Mouse (Mus musculus): ENCODE results near the gene Samd4b. TPM values are rescaled to one million over a fixed set of nuclear protein-coding genes. Genes with fewer than 3 reads are reported as not detected.
A peak's percentile ranks its signal among the peaks of the same experiment; 100 is the strongest.

Gene Samd4b
- polyA plus RNA-seq, 1 experiment: 54.1 TPM

- Histone ChIP-seq H3K27ac (ENCODE audit: insufficient read depth, low read length) (no peak overlapping the region), H3K4me3 (replicated peaks; ENCODE audit: insufficient read depth, low read depth, low read length) (no peak overlapping the region), H3K4me1 (ENCODE audit: control insufficient read depth, insufficient read depth, low read length) (0 out of 2 replicates have a peak, but pooled peaks cover 4% of the 10 kb centered on the region), H3K27me3 (ENCODE audit: control insufficient read depth, insufficient read depth, low read length) (no peaks in the 10 kb centered on the region)
- no peak for DNase-seq
- TF ChIP-seq CTCF (IDR thresholded peaks at IDR 0.05; ENCODE audit: borderline replicate concordance, insufficient read depth, low read depth, low read length) (no peak), POLR2A (IDR thresholded peaks at IDR 0.05; ENCODE audit: borderline replicate concordance, insufficient read depth, low read length) (no peak)
Measured at GRCm38 (mm10) chr7:28437964-28438363, 160.0 kb downstream of the Samd4b start.

- DNase-seq: peak in 1 of 2 experiments; percentile 76
- Histone ChIP-seq H3K4me1 (ENCODE audit: control insufficient read depth, insufficient read depth, low read length) (0 out of 2 replicates have a peak, but pooled peaks cover 4% of the 10 kb centered on the region), H3K27me3 (ENCODE audit: control insufficient read depth, insufficient read depth, low read length) (no peaks in the 10 kb centered on the region), H3K27ac (ENCODE audit: insufficient read depth, low read length) (peak within 1 kb of the TSS; percentile 24), H3K4me3 (replicated peaks; ENCODE audit: insufficient read depth, low read depth, low read length) (peak within 1 kb of the TSS; percentile 83)
- TF ChIP-seq POLR2A (IDR thresholded peaks at IDR 0.05; ENCODE audit: borderline replicate concordance, insufficient read depth, low read length) (no peak), CTCF (IDR thresholded peaks at IDR 0.05; ENCODE audit: borderline replicate concordance, insufficient read depth, low read depth, low read length) (peak; percentile 65; the same call in 1 of the 2 replicates)
- WGBS: 3% methylated on average over 16 of the region's 16 CpGs
Measured at GRCm38 (mm10) chr7:28436932-28437570, 160.9 kb downstream of the Samd4b start, which contains the start of gene Gmfg. Gene Gmfg, plus strand, starts transcription at chr7:28437447.

- Histone ChIP-seq H3K27me3 (ENCODE audit: control insufficient read depth, insufficient read depth, low read length) (no peaks in the 10 kb centered on the region), H3K4me3 (replicated peaks; ENCODE audit: insufficient read depth, low read depth, low read length) (peak overlapping the region; percentile 83), H3K27ac (ENCODE audit: insufficient read depth, low read length) (peak overlapping the region; percentile 24), H3K4me1 (ENCODE audit: control insufficient read depth, insufficient read depth, low read length) (0 out of 2 replicates have a peak, but pooled peaks cover 4% of the 10 kb centered on the region)
- peak; percentile 100 for DNase-seq
- peak; percentile 36; the same call in 1 of the 2 replicates for TF ChIP-seq POLR2A (IDR thresholded peaks at IDR 0.05; ENCODE audit: borderline replicate concordance, insufficient read depth, low read length)
- peak; percentile 64 for TF ChIP-seq CTCF (IDR thresholded peaks at IDR 0.05; ENCODE audit: borderline replicate concordance, insufficient read depth, low read depth, low read length)
- WGBS: under 1% methylated on average over 63 of the region's 64 CpGs
Measured at GRCm38 (mm10) chr7:28436271-28436904, 161.6 kb downstream of the Samd4b start.

- Histone ChIP-seq H3K27me3 (ENCODE audit: control insufficient read depth, insufficient read depth, low read length) (no peaks in the 10 kb centered on the region), H3K4me3 (replicated peaks; ENCODE audit: insufficient read depth, low read depth, low read length) (peak overlapping the region; percentile 76), H3K4me1 (ENCODE audit: control insufficient read depth, insufficient read depth, low read length) (0 out of 2 replicates have a peak, but pooled peaks cover 4% of the 10 kb centered on the region), H3K27ac (ENCODE audit: insufficient read depth, low read length) (no peak overlapping the region)
- peak; percentile 48 to 52 for DNase-seq
- TF ChIP-seq POLR2A (IDR thresholded peaks at IDR 0.05; ENCODE audit: borderline replicate concordance, insufficient read depth, low read length) (no peak), CTCF (IDR thresholded peaks at IDR 0.05; ENCODE audit: borderline replicate concordance, insufficient read depth, low read depth, low read length) (no peak)
- 2% methylated on average over 62 of the region's 70 CpGs for WGBS
Measured at GRCm38 (mm10) chr7:28435660-28436259, 162.2 kb downstream of the Samd4b start.

- TF ChIP-seq CTCF (IDR thresholded peaks at IDR 0.05; ENCODE audit: borderline replicate concordance, insufficient read depth, low read depth, low read length): no peak
- TF ChIP-seq POLR2A (IDR thresholded peaks at IDR 0.05; ENCODE audit: borderline replicate concordance, insufficient read depth, low read length): no peak
- Histone ChIP-seq H3K4me1 (ENCODE audit: control insufficient read depth, insufficient read depth, low read length) (0 out of 2 replicates have a peak, but pooled peaks cover 4% of the 10 kb centered on the region), H3K27me3 (ENCODE audit: control insufficient read depth, insufficient read depth, low read length) (no peaks in the 10 kb centered on the region), H3K4me3 (replicated peaks; ENCODE audit: insufficient read depth, low read depth, low read length) (no peak overlapping the region), H3K27ac (ENCODE audit: insufficient read depth, low read length) (no peak overlapping the region)
- 91% methylated on average over 2 of the region's 2 CpGs for WGBS
- DNase-seq: no peak
Measured at GRCm38 (mm10) chr7:28432252-28432651, 165.7 kb downstream of the Samd4b start.

- WGBS: 77% methylated on average over 1 of the region's 1 CpGs
- no peak overlapping the region for H3K4me3 ChIP-seq (replicated peaks; ENCODE audit: insufficient read depth, low read depth, low read length)
- H3K4me1 ChIP-seq (ENCODE audit: control insufficient read depth, insufficient read depth, low read length): peaks cover 6% of the 10 kb centered on the region; the same call in 1 of the 2 replicates
- H3K27ac ChIP-seq (ENCODE audit: insufficient read depth, low read length): no peak overlapping the region
- TF ChIP-seq CTCF (IDR thresholded peaks at IDR 0.05; ENCODE audit: borderline replicate concordance, insufficient read depth, low read depth, low read length) (no peak), POLR2A (IDR thresholded peaks at IDR 0.05; ENCODE audit: borderline replicate concordance, insufficient read depth, low read length) (no peak)
- H3K27me3 ChIP-seq (ENCODE audit: control insufficient read depth, insufficient read depth, low read length): no peaks in the 10 kb centered on the region
- no peak for DNase-seq
Measured at GRCm38 (mm10) chr7:28430512-28430911, 167.4 kb downstream of the Samd4b start.

GRCm38 (mm10) chr7:28427738-28428137, 170.2 kb downstream of the Samd4b start:
- Histone ChIP-seq H3K27ac (ENCODE audit: insufficient read depth, low read length) (no peak overlapping the region), H3K4me3 (replicated peaks; ENCODE audit: insufficient read depth, low read depth, low read length) (no peak overlapping the region), H3K27me3 (ENCODE audit: control insufficient read depth, insufficient read depth, low read length) (no peaks in the 10 kb centered on the region), H3K4me1 (ENCODE audit: control insufficient read depth, insufficient read depth, low read length) (peaks cover 3% of the 10 kb centered on the region; the same call in 1 of the 2 replicates)
- TF ChIP-seq CTCF (IDR thresholded peaks at IDR 0.05; ENCODE audit: borderline replicate concordance, insufficient read depth, low read depth, low read length): no peak
- DNase-seq: peak in 1 of 2 experiments; percentile 59
